Comparison of ENCODE assay signal across 11 mouse cellular contexts in genomic region chr11:46025962-46026392, GRCm38 (mm10). TPM values are rescaled to one million over a fixed set of nuclear protein-coding genes. Genes with fewer than 3 reads are reported as not detected.
A peak's percentile ranks its signal among the peaks of the same experiment; 100 is the strongest.
DNase-seq lines count a peak whose midpoint lies in the region; ATAC-seq lines count a peak whose summit lies in the region.
"Had no signal": no experiment of that assay in that cellular context is flagged by ENCODE, and none has a peak within 500 bp of the region (broad histone marks: within the 10 kb centered on the region; RNA-seq: fewer than 3 reads in every experiment).

No protein-coding gene starts in this region.

- no peaks in the 10 kb centered on the region for H3K9me3 ChIP-seq in intestine, embryonic 15.5 days
- no peaks in the 10 kb centered on the region for H3K9me3 ChIP-seq in intestine, embryonic 16.5 days (ENCODE audit: control insufficient read depth, low read length)
- H3K9me3 ChIP-seq in embryonic facial prominence, embryonic 10.5 days: no peaks in the 10 kb centered on the region
- H3K9me3 ChIP-seq in heart, embryonic 13.5 days: no peaks in the 10 kb centered on the region
- H3K9me3 ChIP-seq in forebrain, embryonic 15.5 days: no peaks in the 10 kb centered on the region

- WGBS in intestine, embryonic 15.5 days: 30% methylated on average over 7 of the region's 7 CpGs
- WGBS in intestine, embryonic 16.5 days: 40% methylated on average over 7 of the region's 7 CpGs
- WGBS in embryonic facial prominence, embryonic 10.5 days: 48% methylated on average over 7 of the region's 7 CpGs
- 47% methylated on average over 7 of the region's 7 CpGs for WGBS in heart, embryonic 13.5 days
- WGBS in forebrain, embryonic 15.5 days: 72% methylated on average over 7 of the region's 7 CpGs

- H3K27me3 ChIP-seq in intestine, embryonic 15.5 days (replicated peaks): no peaks in the 10 kb centered on the region
- H3K27me3 ChIP-seq in intestine, embryonic 16.5 days (replicated peaks; ENCODE audit: control insufficient read depth, insufficient read depth, low read length): no peaks in the 10 kb centered on the region
- no peaks in the 10 kb centered on the region for H3K27me3 ChIP-seq in embryonic facial prominence, embryonic 10.5 days (replicated peaks; ENCODE audit: low read depth, poor library complexity, severe bottlenecking)
- no peaks in the 10 kb centered on the region for H3K27me3 ChIP-seq in heart, embryonic 13.5 days (replicated peaks)
- H3K27me3 ChIP-seq in forebrain, embryonic 15.5 days: no peaks in the 10 kb centered on the region

- no peak overlapping the region for H3K4me3 ChIP-seq in intestine, embryonic 15.5 days (replicated peaks)
- H3K4me3 ChIP-seq in intestine, embryonic 16.5 days (ENCODE audit: low read length): no peak overlapping the region
- no peak overlapping the region for H3K4me3 ChIP-seq in embryonic facial prominence, embryonic 10.5 days
- H3K4me3 ChIP-seq in heart, embryonic 13.5 days: no peak overlapping the region
- no peak overlapping the region for H3K4me3 ChIP-seq in forebrain, embryonic 15.5 days
- H3K4me3 ChIP-seq: heart, adult 2 months had no signal

- H3K4me1 ChIP-seq in intestine, embryonic 15.5 days (replicated peaks): no peaks in the 10 kb centered on the region
- H3K4me1 ChIP-seq in intestine, embryonic 16.5 days (ENCODE audit: control insufficient read depth, insufficient read depth, low read length): 0 out of 2 replicates have a peak, but pooled peaks cover 2% of the 10 kb centered on the region
- peaks cover 23% of the 10 kb centered on the region for H3K4me1 ChIP-seq in embryonic facial prominence, embryonic 10.5 days
- H3K4me1 ChIP-seq in heart, embryonic 13.5 days: peaks cover 22% of the 10 kb centered on the region
- H3K4me1 ChIP-seq in forebrain, embryonic 15.5 days: no peaks in the 10 kb centered on the region

- H3K27ac ChIP-seq in intestine, embryonic 15.5 days: 0 out of 2 replicates have a peak overlapping the region, but pooled peaks have one; percentile 2
- H3K27ac ChIP-seq in intestine, embryonic 16.5 days (ENCODE audit: low read length): no peak overlapping the region
- H3K27ac ChIP-seq in embryonic facial prominence, embryonic 10.5 days (replicated peaks): no peak overlapping the region
- peak overlapping the region; percentile 46; the same call in 1 of the 2 replicates for H3K27ac ChIP-seq in heart, embryonic 13.5 days (replicated peaks)
- no peak overlapping the region for H3K27ac ChIP-seq in forebrain, embryonic 15.5 days (replicated peaks)
- H3K27ac ChIP-seq: heart, adult 2 months had no signal

- H3K9ac ChIP-seq in intestine, embryonic 15.5 days: no peak overlapping the region
- no peak overlapping the region for H3K9ac ChIP-seq in intestine, embryonic 16.5 days (ENCODE audit: low read depth, low read length)
- H3K9ac ChIP-seq in heart, embryonic 13.5 days: no peak overlapping the region
- no peak overlapping the region for H3K9ac ChIP-seq in forebrain, embryonic 15.5 days (replicated peaks)

- peak; percentile 17 for DNase-seq in embryonic facial prominence, embryonic 10.5 days (ENCODE audit: low spot score)
- peak; percentile 81 for DNase-seq in lung, postnatal 36 days
- DNase-seq in ovary, adult 18-20 months (ENCODE audit: low spot score): no peak
- no peak for DNase-seq in B cell, adult 2 months
- DNase-seq: cerebellum, adult 18-20 months; liver had no signal

- no peak overlapping the region for H3K4me2 ChIP-seq in intestine, embryonic 15.5 days (replicated peaks)
- H3K4me2 ChIP-seq in intestine, embryonic 16.5 days (ENCODE audit: low read depth, low read length): no peak overlapping the region
- no peak overlapping the region for H3K4me2 ChIP-seq in heart, embryonic 13.5 days
- H3K4me2 ChIP-seq in forebrain, embryonic 15.5 days (replicated peaks): no peak overlapping the region

- no peak for ATAC-seq in intestine, embryonic 15.5 days
- no peak for ATAC-seq in intestine, embryonic 16.5 days
- ATAC-seq in heart, embryonic 13.5 days (ENCODE audit: extremely low read depth, insufficient number of reproducible peaks, low FRiP score, low TSS enrichment): no peak
- ATAC-seq in forebrain, embryonic 15.5 days (replicated peaks): no peak

- no peaks in the 10 kb centered on the region for H3K36me3 ChIP-seq in intestine, embryonic 15.5 days
- H3K36me3 ChIP-seq in intestine, embryonic 16.5 days (ENCODE audit: control insufficient read depth, insufficient read depth, low read length): no peaks in the 10 kb centered on the region
- H3K36me3 ChIP-seq in embryonic facial prominence, embryonic 10.5 days (replicated peaks): no peaks in the 10 kb centered on the region
- H3K36me3 ChIP-seq in heart, embryonic 13.5 days: no peaks in the 10 kb centered on the region
- H3K36me3 ChIP-seq in forebrain, embryonic 15.5 days: no peaks in the 10 kb centered on the region

RNA-seq across cellular contexts. Expression of gene Gm12166, which starts 26.1 kb away (rescaled TPM):
- polyA plus RNA-seq in intestine, embryonic 15.5 days (2015; fragmentation: Nextera tagmentation; extraction: Ambion mirVana): 5.2 and 7.3 TPM in 2 replicates
- polyA plus RNA-seq in intestine, embryonic 16.5 days (2015; fragmentation: Nextera tagmentation; extraction: Ambion mirVana): 5.5 and 5.8 TPM in 2 replicates
- 2.9 and 3.0 TPM in 2 replicates for polyA plus RNA-seq in embryonic facial prominence, embryonic 10.5 days (2016; fragmentation: Nextera tagmentation; extraction: Ambion mirVana)
- polyA plus RNA-seq in heart, embryonic 13.5 days (2015; fragmentation: Nextera tagmentation; extraction: Ambion mirVana): 4.8 and 5.3 TPM in 2 replicates
- polyA plus RNA-seq in forebrain, embryonic 15.5 days (2015; fragmentation: Nextera tagmentation; extraction: Ambion mirVana): 5.3 and 6.5 TPM in 2 replicates

RNA-seq across cellular contexts. Expression of gene Adam19, which starts 29.8 kb away (rescaled TPM):
- 16.5 and 16.6 TPM in 2 replicates for polyA plus RNA-seq in intestine, embryonic 15.5 days (2015; fragmentation: Nextera tagmentation; extraction: Ambion mirVana)
- polyA plus RNA-seq in intestine, embryonic 16.5 days (2015; fragmentation: Nextera tagmentation; extraction: Ambion mirVana): 12.0 and 12.7 TPM in 2 replicates
- 11.3 and 13.9 TPM in 2 replicates for polyA plus RNA-seq in embryonic facial prominence, embryonic 10.5 days (2016; fragmentation: Nextera tagmentation; extraction: Ambion mirVana)
- 24.2 and 24.7 TPM in 2 replicates for polyA plus RNA-seq in heart, embryonic 13.5 days (2015; fragmentation: Nextera tagmentation; extraction: Ambion mirVana)
- 8.5 and 9.0 TPM in 2 replicates for polyA plus RNA-seq in forebrain, embryonic 15.5 days (2015; fragmentation: Nextera tagmentation; extraction: Ambion mirVana)

RNA-seq across cellular contexts. Expression of gene Sox30, which starts 45.9 kb away (rescaled TPM):
- polyA plus RNA-seq in intestine, embryonic 15.5 days (2015; fragmentation: Nextera tagmentation; extraction: Ambion mirVana): 0.09 and 0.18 TPM in 2 replicates
- polyA plus RNA-seq in intestine, embryonic 16.5 days (2015; fragmentation: Nextera tagmentation; extraction: Ambion mirVana): 0.06 and 0.09 TPM in 2 replicates
- 0.12 and 0.13 TPM in 2 replicates for polyA plus RNA-seq in embryonic facial prominence, embryonic 10.5 days (2016; fragmentation: Nextera tagmentation; extraction: Ambion mirVana)
- 0.09 and 0.14 TPM in 2 replicates for polyA plus RNA-seq in heart, embryonic 13.5 days (2015; fragmentation: Nextera tagmentation; extraction: Ambion mirVana)
- 0.17 and 0.18 TPM in 2 replicates for polyA plus RNA-seq in forebrain, embryonic 15.5 days (2015; fragmentation: Nextera tagmentation; extraction: Ambion mirVana)

Comparison
In these comparisons a context has a peak if more than half of its experiments do, and no peak if none do; other contexts are left out.
1. H3K27ac ChIP-seq: peak in intestine, embryonic 15.5 days (single experiment) and heart, embryonic 13.5 days (single experiment); none in intestine, embryonic 16.5 days (single experiment), embryonic facial prominence, embryonic 10.5 days (single experiment) and forebrain, embryonic 15.5 days (single experiment).
2. DNase-seq: peak in embryonic facial prominence, embryonic 10.5 days (single experiment) and lung, postnatal 36 days (single experiment); none in ovary, adult 18-20 months (single experiment) and B cell, adult 2 months (0 of 2).